Mouse (Mus musculus): ENCODE measurements around the gene Rasal1. TPM values are rescaled to one million over a fixed set of nuclear protein-coding genes. Genes with fewer than 3 reads are reported as not detected.

The Rasal1 gene
- polyA plus RNA-seq, 1 experiment from 2014 or later: 0.15 TPM

DNA sequence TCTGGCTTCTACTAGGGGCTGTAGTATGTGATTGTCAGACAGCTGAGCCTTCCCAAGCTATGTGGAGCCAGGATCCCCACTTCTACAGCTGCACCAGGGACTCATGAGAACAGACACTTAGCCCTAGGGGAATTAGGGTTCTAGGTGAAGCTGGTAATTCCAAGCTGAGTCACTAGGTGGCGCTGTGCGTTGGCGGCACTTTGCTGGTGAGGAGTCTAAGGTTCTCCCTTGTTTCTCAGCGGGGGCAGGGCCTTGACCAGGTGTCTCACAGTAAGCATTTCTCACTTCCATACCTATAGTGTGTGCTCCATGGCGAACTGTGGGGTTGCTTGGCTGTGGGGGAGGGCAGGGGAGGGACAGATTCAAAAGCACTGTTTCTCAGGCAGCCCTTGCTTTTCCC lies 29.4 kb upstream of the Rasal1 start:
- ChIA-PET POLR2A (no interaction called here), CTCF (interaction anchor here (0.6 to 8.9 kb wide), 13 partner anchors 11 to 102 kb away, joined by 3 to 74 read pairs (median 5); partner anchors contain the start of gene Rasal1)
- no peaks in the 10 kb centered on the region for H3K27me3 ChIP-seq
- peak; percentile 17 for ATAC-seq
- TF ChIP-seq CTCF (IDR thresholded peaks at IDR 0.05): no peak
- in situ Hi-C loops (cut with MboI; ENCODE audit: low pct_unique_long_range_greater_than_20kb): loop anchor here (5.0 to 25.0 kb wide), 2 partner anchors 58 to 482 kb away; no protein-coding TSS in a partner anchor
- DNase-seq (ENCODE audit: low read depth, low spot score): no peak

DNA sequence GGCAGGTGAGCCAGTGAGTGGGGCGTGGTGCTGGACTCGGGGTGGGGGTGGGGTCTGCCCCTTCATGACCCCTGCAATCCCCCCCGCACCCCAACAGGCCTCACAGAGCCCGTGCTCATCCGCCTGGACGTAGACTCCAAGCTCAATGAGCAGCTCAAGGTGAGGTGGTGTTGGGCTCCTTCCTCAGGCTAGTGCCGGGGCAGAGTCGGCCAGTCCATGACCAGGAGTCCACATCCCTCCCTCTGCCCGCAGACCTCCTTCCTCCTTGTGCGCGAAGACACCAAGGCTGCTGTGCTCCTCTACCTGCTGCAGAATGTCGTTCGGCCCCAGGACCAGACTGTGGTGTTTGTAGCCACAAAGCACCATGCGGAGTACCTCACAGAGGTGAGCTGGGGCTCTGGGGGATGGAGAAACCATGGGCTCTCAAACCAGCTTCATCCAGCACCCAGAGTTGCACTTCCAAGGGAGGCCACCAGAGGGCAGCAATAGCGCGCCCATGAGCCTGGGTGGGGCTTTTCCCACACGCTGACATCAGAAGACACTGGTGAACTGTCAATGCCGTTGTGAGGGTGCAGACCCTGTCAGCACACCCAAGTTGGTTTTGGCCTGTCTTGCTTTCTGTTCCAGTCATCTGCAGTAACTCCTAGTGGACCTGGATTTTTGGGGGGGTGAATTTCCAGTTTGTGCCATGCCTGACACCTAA lies 28.1 kb upstream of the Rasal1 start:
- H3K27me3 ChIP-seq: no peaks in the 10 kb centered on the region
- POLR2A ChIA-PET: no interaction called here
- in situ Hi-C loops (cut with MboI; ENCODE audit: low pct_unique_long_range_greater_than_20kb): loop anchor here (25.0 kb wide), 1 partner anchor 483 kb away; no protein-coding TSS in a partner anchor
- no peak for TF ChIP-seq CTCF (IDR thresholded peaks at IDR 0.05)
- CTCF ChIA-PET: interaction anchor here (1.0 to 8.9 kb wide), 13 partner anchors 9 to 125 kb away, joined by 3 to 74 read pairs (median 8); partner anchors contain the start of genes Cfap73 and Rasal1
- ATAC-seq (no peak), DNase-seq (ENCODE audit: low read depth, low spot score) (no peak)

DNA sequence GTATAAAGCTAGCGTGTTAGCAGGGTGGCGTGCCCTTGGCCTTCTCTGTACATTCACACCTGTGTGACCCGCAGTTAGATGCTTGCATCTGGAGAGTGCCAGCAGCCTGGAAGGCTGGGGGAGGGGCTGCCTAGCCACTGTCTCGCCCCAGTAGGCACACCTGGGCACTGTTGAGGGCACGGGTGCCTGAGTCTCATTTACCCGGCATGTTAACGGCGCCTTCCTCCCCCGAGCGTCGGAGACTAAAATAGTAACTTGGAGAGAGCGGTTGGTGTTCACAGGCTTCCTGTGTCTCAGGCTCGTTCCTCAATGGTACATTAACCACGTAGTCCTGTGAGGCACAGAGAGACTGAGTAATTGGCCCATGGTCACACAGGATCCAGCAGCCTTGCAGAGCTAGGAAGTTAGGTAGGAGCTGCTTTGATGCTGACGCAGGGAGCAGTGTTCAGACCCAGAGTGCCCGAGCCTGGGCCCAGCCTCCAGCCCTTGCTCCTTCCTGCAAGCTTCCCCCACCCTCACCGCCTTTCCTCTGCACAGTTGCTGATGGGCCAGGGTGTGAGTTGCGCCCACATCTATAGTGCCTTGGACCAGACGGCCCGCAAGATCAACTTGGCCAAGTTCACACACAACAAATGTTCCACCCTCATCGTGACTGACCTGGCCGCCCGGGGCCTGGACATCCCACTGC lies 27.4 kb upstream of the Rasal1 start:
- DNase-seq (ENCODE audit: low read depth, low spot score) (no peak), ATAC-seq (no peak)
- no peak for TF ChIP-seq CTCF (IDR thresholded peaks at IDR 0.05)
- ChIA-PET CTCF (interaction anchor here (1.0 to 8.9 kb wide), 11 partner anchors 9 to 124 kb away, joined by 3 to 74 read pairs (median 9); partner anchors contain the start of genes Cfap73 and Rasal1), POLR2A (no interaction called here)
- H3K27me3 ChIP-seq: no peaks in the 10 kb centered on the region
- in situ Hi-C loops (cut with MboI; ENCODE audit: low pct_unique_long_range_greater_than_20kb): loop anchor here (25.0 kb wide), 1 partner anchor 484 kb away; no protein-coding TSS in a partner anchor

DNA sequence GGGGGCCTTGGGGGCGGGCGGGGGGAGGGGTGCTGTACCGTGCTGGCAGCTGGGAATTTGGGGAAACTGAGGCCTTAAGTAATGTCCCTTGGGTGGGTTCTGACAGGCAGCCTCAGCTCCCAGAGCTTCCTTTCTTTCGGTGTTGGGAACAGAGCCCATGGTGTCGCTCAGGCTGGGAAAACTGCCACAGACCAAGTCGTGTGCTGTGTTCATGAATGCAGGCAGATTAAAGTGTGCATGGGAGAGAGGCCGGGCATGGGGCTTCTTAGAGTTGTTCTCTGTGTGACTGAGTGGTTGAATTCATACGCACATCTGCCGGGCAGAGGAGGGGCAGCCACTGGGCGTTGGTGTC lies 26.8 kb upstream of the Rasal1 start:
- ChIA-PET CTCF (interaction anchor here (1.7 to 8.9 kb wide), 5 partner anchors 21 to 123 kb away, joined by 3 to 74 read pairs (median 15); partner anchors contain the start of gene Rasal1), POLR2A (no interaction called here)
- no peak for TF ChIP-seq CTCF (IDR thresholded peaks at IDR 0.05)
- DNase-seq (ENCODE audit: low read depth, low spot score): no peak
- in situ Hi-C loops (cut with MboI; ENCODE audit: low pct_unique_long_range_greater_than_20kb): loop anchor here (25.0 kb wide), 1 partner anchor 485 kb away; no protein-coding TSS in a partner anchor
- no peaks in the 10 kb centered on the region for H3K27me3 ChIP-seq
- no peak for ATAC-seq

DNA sequence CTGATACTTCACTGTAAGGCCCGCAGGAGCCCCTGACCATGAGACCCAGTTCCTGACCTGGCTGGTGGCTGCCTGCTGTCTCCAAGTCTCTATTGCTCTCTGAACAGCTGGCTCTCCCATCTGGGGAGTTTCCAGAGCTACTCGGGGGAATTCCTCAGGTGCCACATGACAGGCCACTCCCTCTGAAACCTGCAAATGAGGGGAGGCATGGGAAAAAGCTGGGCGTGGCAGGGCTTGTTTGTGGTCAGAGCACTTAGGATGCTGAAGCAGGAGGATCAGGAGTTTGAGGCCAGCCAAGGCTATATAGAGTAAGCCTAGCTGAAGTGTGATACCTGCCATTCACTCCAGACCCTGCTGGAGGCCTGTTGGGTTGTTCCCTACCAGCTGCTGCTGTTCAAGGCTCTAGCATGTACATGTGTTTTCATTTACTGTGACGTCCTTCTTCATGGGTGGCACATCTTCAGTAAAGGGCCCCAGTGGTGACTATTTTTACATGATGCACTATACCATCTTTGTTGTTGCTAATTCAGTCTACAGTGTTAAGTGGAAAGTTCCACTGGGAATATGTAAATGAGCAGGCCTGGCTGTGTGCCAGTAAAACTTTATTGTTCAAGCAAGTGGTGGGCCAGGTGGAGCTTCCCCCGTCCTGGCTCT lies 26.3 kb upstream of the Rasal1 start:
- H3K27me3 ChIP-seq: no peaks in the 10 kb centered on the region
- CTCF ChIA-PET: interaction anchor here (2.7 to 8.9 kb wide), 4 partner anchors 20 to 123 kb away, joined by 10 to 74 read pairs (median 18); partner anchors contain the start of gene Rasal1
- in situ Hi-C loops (cut with MboI; ENCODE audit: low pct_unique_long_range_greater_than_20kb): loop anchor here (25.0 kb wide), 1 partner anchor 485 kb away; no protein-coding TSS in a partner anchor
- no peak for DNase-seq (ENCODE audit: low read depth, low spot score)
- no peak for ATAC-seq
- POLR2A ChIA-PET: no interaction called here
- TF ChIP-seq CTCF (IDR thresholded peaks at IDR 0.05): no peak

DNA sequence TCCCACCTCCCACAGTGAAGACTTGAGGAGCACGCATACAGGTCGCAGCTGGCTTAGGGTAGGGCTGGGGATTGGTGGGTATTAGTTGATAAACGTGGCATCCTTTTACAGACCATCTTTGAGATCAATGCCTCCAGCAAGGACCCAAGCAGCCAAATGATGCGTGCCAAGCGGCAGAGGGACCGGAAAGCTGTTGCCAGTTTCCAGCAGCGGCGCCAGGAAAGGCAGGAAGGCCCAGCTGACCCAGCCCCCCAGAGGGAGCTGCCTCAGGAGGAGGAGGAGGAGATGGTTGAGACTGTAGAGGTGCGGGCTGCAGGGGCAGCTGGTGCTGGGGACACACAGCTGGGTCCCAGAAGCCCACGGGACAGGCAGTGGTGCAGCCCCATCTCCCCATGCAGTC lies 24.2 kb upstream of the Rasal1 start:
- no peaks in the 10 kb centered on the region for H3K27me3 ChIP-seq
- ATAC-seq (no peak), DNase-seq (ENCODE audit: low read depth, low spot score) (no peak)
- in situ Hi-C loops (cut with MboI; ENCODE audit: low pct_unique_long_range_greater_than_20kb): loop anchor here (25.0 kb wide), 1 partner anchor 487 kb away; no protein-coding TSS in a partner anchor
- POLR2A ChIA-PET: no interaction called here
- CTCF ChIA-PET: interaction anchor here (1.2 kb wide), 1 partner anchor 49 kb away, joined by 3 read pairs; no protein-coding TSS in a partner anchor
- TF ChIP-seq CTCF (IDR thresholded peaks at IDR 0.05): no peak

DNA sequence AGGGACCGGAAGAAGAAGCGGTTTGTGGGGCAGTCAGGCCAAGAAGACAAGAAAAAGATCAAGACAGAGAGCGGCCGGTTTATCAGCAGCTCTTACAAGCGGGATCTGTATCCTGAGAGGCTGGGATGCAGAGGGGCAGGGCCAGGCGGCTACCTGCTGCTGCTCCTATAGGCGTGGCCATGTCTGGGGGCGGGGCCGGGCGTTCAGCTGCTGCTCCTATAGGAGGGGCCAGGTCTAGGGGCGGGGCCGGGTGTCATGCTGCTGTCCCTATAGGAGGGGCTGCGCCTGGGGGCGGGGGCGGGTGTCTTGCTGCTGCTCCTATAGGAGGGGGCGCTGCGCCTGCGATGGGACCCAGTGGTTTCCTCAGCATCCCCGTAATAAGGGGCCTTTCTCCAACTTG lies 22.2 kb upstream of the Rasal1 start:
- ChIA-PET CTCF (interaction anchor here (1.0 to 1.1 kb wide), 2 partner anchors 20 to 23 kb away, joined by 3 to 5 read pairs; partner anchors contain the start of gene Rasal1), POLR2A (interaction anchor here (1.8 kb wide), 1 partner anchor 9 kb away, joined by 7 read pairs; no protein-coding TSS in a partner anchor)
- ATAC-seq (no peak), DNase-seq (ENCODE audit: low read depth, low spot score) (no peak)
- no peak for TF ChIP-seq CTCF (IDR thresholded peaks at IDR 0.05)
- in situ Hi-C loops (cut with MboI; ENCODE audit: low pct_unique_long_range_greater_than_20kb): no loop called here
- no peaks in the 10 kb centered on the region for H3K27me3 ChIP-seq

DNA sequence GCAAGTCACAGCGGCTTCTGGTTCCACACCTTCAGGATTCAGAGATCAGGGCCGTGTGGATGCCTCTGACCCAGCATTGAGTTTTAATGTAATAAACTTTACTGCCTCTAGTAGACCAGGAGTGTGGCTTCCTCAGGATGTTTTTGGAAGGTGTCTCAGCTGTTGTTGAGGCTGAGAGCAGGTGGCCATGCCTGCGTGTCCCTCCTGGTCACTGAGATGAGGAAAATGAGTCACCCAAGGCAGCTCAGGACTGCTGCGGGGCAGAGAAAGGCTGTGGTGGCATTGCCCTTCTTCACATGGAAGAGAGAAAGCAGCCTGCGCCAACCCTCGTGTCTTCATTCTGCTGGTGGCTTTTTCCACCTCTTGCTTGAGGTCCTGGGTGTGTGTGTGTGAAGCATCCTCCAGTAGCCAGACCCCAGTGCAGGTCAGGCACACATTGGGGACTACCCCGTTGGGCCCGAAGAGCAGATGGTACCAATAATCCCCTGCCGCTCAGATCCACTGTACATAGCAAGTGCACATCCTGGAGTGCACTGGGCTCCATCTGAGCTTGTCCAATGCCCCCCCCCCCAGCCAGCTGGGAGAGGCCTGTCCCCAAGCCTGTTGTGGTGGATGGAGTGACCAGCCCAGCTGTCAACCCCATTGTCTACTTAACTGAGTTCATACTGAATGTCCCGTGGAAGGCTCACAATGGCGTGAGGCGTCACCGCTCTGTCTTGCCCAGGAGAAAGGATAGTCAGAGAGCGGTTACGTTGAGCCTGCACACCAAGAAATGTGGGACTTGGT lies 20.9 kb upstream of the Rasal1 start:
- ChIA-PET POLR2A (interaction anchor here (1.8 kb wide), 1 partner anchor 11 kb away, joined by 7 read pairs; no protein-coding TSS in a partner anchor), CTCF (no interaction called here)
- H3K27me3 ChIP-seq: no peaks in the 10 kb centered on the region
- ATAC-seq (no peak), DNase-seq (ENCODE audit: low read depth, low spot score) (no peak)
- in situ Hi-C loops (cut with MboI; ENCODE audit: low pct_unique_long_range_greater_than_20kb): no loop called here
- no peak for TF ChIP-seq CTCF (IDR thresholded peaks at IDR 0.05)

DNA sequence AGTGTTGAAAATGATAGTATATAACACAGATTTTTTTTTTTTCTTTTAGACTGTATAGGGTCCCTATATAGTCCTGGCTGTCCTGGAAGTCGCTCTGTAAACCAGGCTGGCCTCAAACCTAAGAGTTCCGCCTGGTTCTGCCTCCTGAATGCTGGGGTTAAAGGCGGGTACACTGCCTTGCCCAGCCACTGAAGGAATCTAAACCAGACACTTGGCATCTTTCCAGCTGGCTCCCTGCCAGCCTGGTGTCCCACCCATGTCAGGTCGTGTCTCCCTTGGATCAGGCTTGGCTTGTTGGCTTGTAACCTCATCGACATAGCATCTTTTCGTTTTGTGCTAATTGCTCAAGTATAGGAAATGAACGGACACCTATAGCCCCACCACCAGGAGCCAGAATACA lies 20.0 kb upstream of the Rasal1 start:
- no peaks in the 10 kb centered on the region for H3K27me3 ChIP-seq
- POLR2A ChIA-PET: no interaction called here
- no peak for DNase-seq (ENCODE audit: low read depth, low spot score)
- CTCF ChIA-PET: no interaction called here
- TF ChIP-seq CTCF (IDR thresholded peaks at IDR 0.05): no peak
- in situ Hi-C loops (cut with MboI; ENCODE audit: low pct_unique_long_range_greater_than_20kb): no loop called here
- ATAC-seq: no peak
